Mouse (Mus musculus) gastrocnemius, adult 8-10 months (tissue): ENCODE measurements around the gene Sp7. TPM values are rescaled to one million over a fixed set of nuclear protein-coding genes. Genes with fewer than 3 reads are reported as not detected.
"Not testable (repeated sequence)": the region's sequence is repeated elsewhere in the genome, so short reads cannot be mapped to it uniquely, and the experiment has no call there.

ENCODE experiments used
- DNase-seq, 2 experiments: peaks; one replicate each; pipeline ENCODE4 v3.0.0; 2022; ENCODE audit warnings: low spot score in 2 of 2
- total RNA-seq, 4 experiments: library from RNA; stranded (reverse); gene quantifications; 2 replicates each; pipeline ENCODE4 v1.2.4; 2022

Sp7 gene
- total RNA-seq, 4 experiments from 2014 or later, result not detected

DNA sequence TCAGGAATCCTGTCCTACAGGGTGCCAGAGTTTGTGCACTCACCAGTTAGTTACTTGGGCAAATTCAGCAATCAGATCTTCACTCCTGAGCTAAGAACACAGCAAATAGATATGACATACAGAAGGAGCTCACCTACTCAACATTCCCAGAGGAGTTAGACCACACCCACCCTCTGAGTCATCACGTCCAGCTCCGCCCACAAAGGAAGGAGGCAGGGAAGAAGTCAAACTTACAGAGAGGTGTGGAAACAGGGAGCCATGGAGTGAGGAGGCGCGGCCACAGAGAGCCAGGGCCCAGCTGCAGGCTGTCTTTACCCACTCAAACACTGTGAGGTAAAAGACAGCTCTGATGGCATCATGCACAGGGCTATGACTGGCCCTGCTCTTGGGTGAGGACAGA, 20.5 kb downstream of the Sp7 start:
- no peak for DNase-seq

DNA sequence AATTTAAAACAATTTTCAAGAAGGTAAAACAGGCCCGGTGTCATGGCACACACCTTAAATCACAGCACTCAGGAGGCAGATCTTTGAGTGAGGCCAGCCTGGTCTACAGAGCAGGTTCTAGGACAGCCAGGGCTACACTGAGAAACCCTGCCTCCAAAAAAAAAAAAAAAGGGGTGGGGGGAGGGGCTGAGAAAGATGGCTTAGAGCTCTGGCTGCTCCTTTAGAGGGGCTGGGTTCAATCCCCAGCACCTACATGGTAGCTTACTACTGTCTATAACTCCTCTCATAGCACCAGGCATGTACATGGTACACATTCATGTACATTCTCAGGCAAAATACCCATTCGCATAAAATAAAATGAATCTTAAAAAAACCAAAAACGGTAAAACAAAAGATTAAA, 22.5 kb downstream of the Sp7 start:
- no peak for DNase-seq

GRCm38 (mm10) chr15:102341580-102341979, 25.4 kb downstream of the Sp7 start:
- DNase-seq, result no peak

GRCm38 (mm10) chr15:102339612-102340011, 27.4 kb downstream of the Sp7 start:
- DNase-seq, result no peak

DNA sequence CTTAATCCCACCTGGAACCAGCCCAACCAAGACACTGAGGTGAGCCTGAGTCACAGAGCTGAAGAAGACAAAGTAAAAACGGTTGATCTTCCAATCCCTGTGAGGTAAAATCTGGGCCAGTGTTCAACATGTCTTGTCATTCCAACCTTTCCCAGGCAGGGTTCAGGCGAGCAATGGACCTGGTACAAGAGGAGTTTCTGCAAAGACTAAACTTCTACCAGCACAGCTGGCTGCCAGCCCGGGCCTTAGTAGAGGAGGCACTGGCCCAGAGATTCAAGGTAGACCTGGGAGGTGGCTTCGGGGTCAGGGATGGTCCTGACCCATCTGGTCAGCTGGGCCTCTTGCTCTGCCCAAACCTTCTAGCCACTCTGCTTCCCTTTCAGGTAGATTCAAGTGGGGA, 30.0 kb downstream of the Sp7 start:
- no peak for DNase-seq

DNA sequence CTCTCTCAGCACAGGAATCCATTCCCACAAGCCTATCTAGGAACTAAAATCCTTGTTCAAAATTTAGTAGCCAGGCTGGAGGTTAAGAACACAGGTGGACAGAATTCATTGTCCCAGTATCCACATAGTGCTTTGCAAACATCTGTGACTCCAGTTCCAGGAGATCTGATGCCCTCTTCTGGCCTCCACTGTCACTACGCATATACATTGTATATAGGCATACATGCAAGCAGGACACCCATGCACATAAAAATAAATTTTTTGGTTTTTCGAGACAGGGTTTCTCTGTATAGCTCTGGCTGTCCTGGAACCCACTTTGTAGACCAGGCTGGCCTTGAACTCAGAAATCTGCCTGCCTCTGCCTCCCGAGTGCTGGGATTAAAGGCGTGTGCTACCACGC, 31.1 kb downstream of the Sp7 start:
- DNase-seq, result not testable (repeated sequence)

DNA sequence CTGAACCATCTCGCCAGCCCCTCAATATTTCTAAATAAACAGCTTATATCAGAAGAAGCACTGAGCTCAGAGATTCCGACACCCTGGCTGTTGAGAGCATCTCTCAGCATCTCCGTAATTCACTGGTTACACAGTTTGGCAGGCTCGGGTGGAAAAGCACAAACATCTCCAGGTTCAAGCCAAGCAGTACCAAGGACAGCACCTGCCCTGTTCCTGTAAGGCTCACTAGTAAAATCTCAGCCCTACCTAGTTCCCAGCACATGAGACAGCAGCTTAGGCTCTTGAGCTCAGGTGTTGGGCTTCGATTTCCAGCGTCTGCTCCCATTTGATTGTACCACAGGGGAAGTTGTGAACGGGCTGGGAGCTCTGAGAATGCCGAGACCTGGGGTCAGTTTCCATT, 31.7 kb downstream of the Sp7 start:
- no peak for DNase-seq

DNA sequence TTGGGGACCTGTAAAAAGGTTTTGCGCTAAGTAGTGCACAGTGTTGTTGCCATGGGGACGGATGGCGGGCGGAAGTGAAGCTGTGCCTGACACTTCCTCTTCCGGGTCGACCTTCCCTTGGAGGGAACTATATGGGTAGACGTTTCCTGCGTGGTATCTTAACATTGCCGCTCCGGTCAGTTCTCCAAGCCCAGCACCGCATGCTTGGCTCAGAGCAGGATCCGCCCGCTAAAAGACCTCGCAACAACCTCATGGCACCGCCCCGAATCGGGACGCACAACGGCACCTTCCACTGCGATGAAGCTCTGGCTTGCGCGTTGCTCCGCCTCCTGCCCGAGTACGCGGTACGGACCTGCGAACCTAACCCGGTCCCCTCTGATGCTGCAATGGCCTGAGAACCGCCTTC, 35.4 kb downstream of the Sp7 start, which contains the start of gene Myg1:
Gene Myg1, plus strand, starts transcription at position 100 of the 406 bp plus-strand sequence.
- peak; percentile 61 to 63 for DNase-seq

DNA sequence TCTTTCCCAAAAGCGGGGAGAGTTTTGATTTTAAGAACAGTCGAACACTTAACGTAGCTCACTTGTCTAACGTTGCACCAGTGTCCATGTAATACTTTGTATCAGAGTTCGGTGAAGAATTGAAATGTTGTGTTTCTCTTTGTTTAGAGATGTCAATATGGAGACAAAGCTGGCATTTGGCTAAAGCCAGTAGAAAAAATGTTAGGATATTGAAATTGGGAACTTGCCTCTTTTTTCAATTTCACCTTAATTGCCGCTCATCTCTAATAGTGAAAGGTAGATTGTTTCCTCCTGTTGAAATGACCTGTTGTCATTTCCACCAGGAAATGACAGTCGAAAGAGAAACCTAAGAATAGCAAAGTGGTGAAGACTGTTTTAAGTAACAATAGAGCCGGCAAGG, 40.1 kb downstream of the Sp7 start:
- no peak for DNase-seq

GRCm38 (mm10) chr15:102326022-102326576, 40.9 kb downstream of the Sp7 start, which contains the start of gene Pfdn5:
Gene Pfdn5 (plus strand): TSS chr15:102326116.
- DNase-seq, result peak; percentile 69 to 78

DNA sequence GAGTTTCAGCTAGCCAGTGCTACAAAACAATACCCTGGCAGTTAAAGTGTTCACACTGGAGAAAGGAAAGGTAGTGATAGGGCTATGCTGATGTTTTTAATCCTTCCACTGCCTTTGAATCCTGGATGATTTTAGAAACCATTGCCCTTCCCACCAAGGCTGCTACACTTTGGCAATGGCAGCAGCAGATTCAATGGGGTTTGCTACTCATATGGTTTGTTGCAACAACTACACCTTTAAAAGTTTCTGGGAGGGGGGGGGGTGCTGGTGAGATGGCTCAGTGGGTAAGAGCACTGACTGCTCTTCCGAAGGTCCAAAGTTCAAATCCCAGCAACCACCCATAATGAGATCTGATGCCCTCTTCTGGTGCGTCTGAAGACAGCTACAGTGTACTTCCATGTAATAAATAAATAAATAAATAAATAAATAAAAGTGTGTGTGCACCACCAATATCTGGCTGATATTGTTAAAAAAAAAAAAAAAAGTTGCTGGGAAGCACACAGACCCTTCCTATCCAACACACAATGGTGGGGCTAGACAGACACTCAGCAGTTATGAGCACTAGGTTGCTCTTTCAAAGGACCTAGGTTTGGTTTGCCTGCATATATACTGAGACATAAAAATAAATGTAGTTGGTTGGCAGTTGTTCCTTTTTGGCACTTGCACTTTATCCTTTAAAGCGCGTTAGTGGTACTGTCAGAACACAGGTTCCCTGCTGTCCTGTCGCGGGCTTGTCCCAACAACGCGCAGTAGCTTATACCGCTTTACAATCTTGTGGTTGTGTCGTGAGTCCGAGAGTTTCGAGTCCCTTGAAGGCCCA, 42.1 kb downstream of the Sp7 start:
- DNase-seq, result no peak

- DNase-seq, result peak in 1 of 2 experiments; percentile 29
These were observed 50.7 kb downstream of the Sp7 start for GRCm38 (mm10) chr15:102316263-102316662.

- no peak for DNase-seq
These were observed 51.7 kb downstream of the Sp7 start for GRCm38 (mm10) chr15:102315292-102315691.

GRCm38 (mm10) chr15:102311489-102311888, 55.5 kb downstream of the Sp7 start:
- DNase-seq, result no peak

GRCm38 (mm10) chr15:102310074-102310845, 56.7 kb downstream of the Sp7 start:
- DNase-seq, result no peak

DNA sequence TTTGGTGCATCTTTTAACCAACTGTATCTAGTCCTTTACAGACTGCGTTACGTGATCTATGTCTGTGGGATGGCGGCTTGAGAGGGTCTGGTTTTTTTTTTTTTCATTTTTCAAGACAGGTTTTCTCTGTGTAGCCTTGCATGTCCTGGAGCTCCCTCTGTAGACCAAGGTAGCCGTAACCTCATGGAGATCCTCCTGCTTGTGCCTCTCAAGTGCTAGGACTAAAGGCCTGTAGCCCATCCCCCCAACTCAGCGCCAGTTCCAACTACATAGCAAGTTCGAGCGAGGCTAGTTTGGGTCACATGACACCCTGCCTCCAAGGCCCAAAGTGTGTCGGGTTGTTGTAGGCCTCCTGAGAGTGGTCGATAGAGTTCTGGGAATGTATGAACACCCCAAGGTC, 58.3 kb downstream of the Sp7 start:
- DNase-seq, result no peak

Other genes with a start within 250 kb of the Sp7 start
- gene Spryd3, start 230.9 kb downstream of the Sp7 start, total RNA-seq, result 1 to 10 TPM; 6.8 to 8.7 (median 7.3) TPM
- gene Igfbp6, start 222.8 kb downstream of the Sp7 start, total RNA-seq, result 10 to 100 TPM; 14.2 to 49.0 (median 27.1) TPM
- under 1 TPM in 2 of 4 experiments, not detected in 2; 0.10 to 0.21 TPM for gene Soat2, start 216.7 kb downstream of the Sp7 start, total RNA-seq
- gene Zfp740, start 163.9 kb downstream of the Sp7 start, total RNA-seq, result 10 to 100 TPM; 25.6 to 28.1 (median 26.8) TPM
- gene Csad, start 162.5 kb downstream of the Sp7 start, total RNA-seq, result 1 to 10 TPM; 5.6 to 8.5 (median 7.6) TPM
- gene Itgb7, start 135.2 kb downstream of the Sp7 start, total RNA-seq, result 1 to 10 TPM in 2 of 4 experiments, under 1 TPM in 2; 0.34 to 1.8 (median 1.0) TPM
- gene Rarg, start 109.7 kb downstream of the Sp7 start, total RNA-seq, result 1 to 10 TPM; 4.4 to 9.8 (median 8.4) TPM
- not detected for gene Gm9918, start 96.6 kb downstream of the Sp7 start, total RNA-seq
- 10 to 100 TPM; 14.9 to 17.3 (median 15.7) TPM for gene Mfsd5, start 87.7 kb downstream of the Sp7 start, total RNA-seq
- under 1 TPM in 3 of 4 experiments, not detected in 1; 0.07 to 0.58 (median 0.21) TPM for gene Espl1, start 70.9 kb downstream of the Sp7 start, total RNA-seq
- gene Pfdn5, start 41.1 kb downstream of the Sp7 start, total RNA-seq, result 100 to 1,000 TPM; 260 to 281 (median 273) TPM
- gene Myg1, start 35.5 kb downstream of the Sp7 start, total RNA-seq, result 10 to 100 TPM; 17.5 to 21.6 (median 18.9) TPM
- gene Aaas, start 16.4 kb downstream of the Sp7 start, total RNA-seq, result 1 to 10 TPM; 5.3 to 7.5 (median 6.8) TPM
- gene Sp1, start 39.0 kb upstream of the Sp7 start, total RNA-seq, result 10 to 100 TPM; 17.9 to 22.2 (median 20.5) TPM
- gene Amhr2, start 78.2 kb upstream of the Sp7 start, total RNA-seq, result 10 to 100 TPM in 3 of 4 experiments, 1 to 10 TPM in 1; 9.9 to 14.2 (median 11.7) TPM
- 10 to 100 TPM; 16.4 to 22.3 (median 20.2) TPM for gene Prr13, start 91.8 kb upstream of the Sp7 start, total RNA-seq
- gene Pcbp2, start 103.4 kb upstream of the Sp7 start, total RNA-seq, result 100 to 1,000 TPM; 379 to 451 (median 385) TPM
- not detected for gene Gm10337, start 136.5 kb upstream of the Sp7 start, total RNA-seq
- 1 to 10 TPM in 3 of 4 experiments, under 1 TPM in 1; 0.68 to 1.9 (median 1.5) TPM for gene Map3k12, start 149.9 kb upstream of the Sp7 start, total RNA-seq
- gene Tarbp2, start 151.0 kb upstream of the Sp7 start, total RNA-seq, result 10 to 100 TPM; 29.0 to 40.3 (median 35.2) TPM
- gene Npff, start 157.8 kb upstream of the Sp7 start, total RNA-seq, result 1 to 10 TPM in 2 of 4 experiments, under 1 TPM in 2; 0.82 to 1.5 (median 1.1) TPM